Mouse (Mus musculus) liver, adult 2 months (tissue): ENCODE data around the gene Gm21970. TPM values are rescaled to one million over a fixed set of nuclear protein-coding genes. Genes with fewer than 3 reads are reported as not detected.
A peak's percentile ranks its signal among the peaks of the same experiment; 100 is the strongest.

Source experiments
- DNase-seq: peaks from one replicate; pipeline ENCODE4 v3.0.0-alpha.2; 2011; ENCODE audit warnings: low read depth, low spot score; ENCODE audit errors: extremely low read depth
- H3K27ac ChIP-seq: fragments of 200-500 bp; replicated peaks from 2 replicates; pipeline ENCODE4 v1.5.1; 2012; ENCODE audit warnings: low read depth, mild to moderate bottlenecking, control low read depth, inconsistent platforms, low read length; ENCODE audit not compliant: insufficient read depth
- H3K27me3 ChIP-seq: fragments of 200-500 bp; 2 replicates; pipeline ENCODE4 v1.6.1; 2012; ENCODE audit warnings: mild to moderate bottlenecking, moderate library complexity, low read length, inconsistent platforms; ENCODE audit not compliant: control insufficient read depth, insufficient read depth
- H3K36me3 ChIP-seq: fragments of 200-500 bp; 2 replicates; pipeline ENCODE4 v1.6.1; 2012; ENCODE audit warnings: low read length, inconsistent platforms; ENCODE audit not compliant: control insufficient read depth, insufficient read depth
- H3K4me1 ChIP-seq: fragments of 200-500 bp; 2 replicates; pipeline ENCODE4 v1.6.1; 2011; ENCODE audit warnings: low read length; ENCODE audit not compliant: control insufficient read depth, insufficient read depth
- H3K4me3 ChIP-seq: fragments of 200-500 bp; 2 replicates; pipeline ENCODE4 v1.5.1; 2011; ENCODE audit warnings: low read depth, mild to moderate bottlenecking, control low read depth, low read length, moderate library complexity; ENCODE audit not compliant: insufficient read depth
- H3K79me2 ChIP-seq: fragments of 200-500 bp; 2 replicates; pipeline ENCODE4 v1.6.1; 2012; ENCODE audit warnings: inconsistent platforms, mild to moderate bottlenecking, low read length, moderate library complexity; ENCODE audit not compliant: control insufficient read depth, insufficient read depth
- H3K9ac ChIP-seq: fragments of 200-500 bp; 2 replicates; pipeline ENCODE4 v1.6.1; 2012; ENCODE audit warnings: low read depth, mild to moderate bottlenecking, control low read depth, inconsistent platforms, low read length
- CTCF ChIP-seq: fragments of 200-500 bp; IDR thresholded peaks from 2 replicates; pipeline ENCODE4 v1.5.1; 2011; ENCODE audit warnings: low read depth, low read length, control low read depth
- POLR2A ChIP-seq: fragments of 200-500 bp; IDR thresholded peaks from 2 replicates; pipeline ENCODE4 v1.6.1; 2011; ENCODE audit warnings: low read length, control low read depth; ENCODE audit not compliant: insufficient read depth; ENCODE audit errors: extremely low read depth
- WGBS: fragments of 180-500 bp; shearing (Covaris S2); methylation state at CpG from one replicate; pipeline ENCODE4 v1.1.7; 2018; 5-methylcytosine and 5-hydroxymethylcytosine counted together
- polyA plus RNA-seq: library from polyadenylated mRNA; depleted of rRNA; stranded (reverse); fragments of >200 nt; gene quantifications from 2 replicates; pipeline ENCODE4 v1.2.3, GENCODE M21; 2012
- total RNA-seq: library from RNA; depleted of rRNA; stranded (reverse); fragments of >200 nt; gene quantifications from 2 replicates; pipeline ENCODE4 v1.2.3, GENCODE M21; 2014

Gene Gm21970
- total and polyA plus RNA-seq, 2 experiments: 0.83 TPM; not detected in 1

DNA sequence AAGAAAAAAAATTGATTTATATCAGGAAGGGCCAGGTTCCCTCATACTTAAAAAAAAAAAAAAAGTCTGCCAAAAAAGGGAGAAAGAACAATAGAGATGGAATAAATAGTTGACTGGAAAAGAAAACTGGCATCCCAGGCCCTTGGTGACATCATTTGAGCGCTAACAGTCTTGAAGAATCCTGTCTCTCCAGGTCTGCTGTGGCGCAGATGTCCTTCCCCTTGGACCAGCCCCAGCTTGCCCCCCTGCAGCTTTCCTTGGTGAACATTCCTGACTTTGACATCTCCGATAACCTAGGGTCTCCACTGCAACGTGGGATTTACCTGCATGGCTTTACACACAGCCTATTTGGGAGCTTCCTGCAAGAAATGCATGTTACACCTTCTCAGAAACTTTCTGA is 9.9 kb upstream of the Gm21970 start:
- H3K4me1 ChIP-seq: peaks cover 37% of the 10 kb centered on the region
- TF ChIP-seq POLR2A: no peak
- TF ChIP-seq CTCF: no peak
- H3K27me3 ChIP-seq: no peaks in the 10 kb centered on the region
- no peak overlapping the region for H3K4me3 ChIP-seq
- H3K79me2 ChIP-seq: peaks cover 37% of the 10 kb centered on the region
- WGBS: 86% methylated on average over 4 of the region's 4 CpGs
- H3K27ac ChIP-seq: 0 out of 2 replicates have a peak overlapping the region, but pooled peaks have one; percentile 7
- no peak overlapping the region for H3K9ac ChIP-seq
- DNase-seq: no peak
- H3K36me3 ChIP-seq: peaks cover 8% of the 10 kb centered on the region; the same call in 1 of the 2 replicates

DNA sequence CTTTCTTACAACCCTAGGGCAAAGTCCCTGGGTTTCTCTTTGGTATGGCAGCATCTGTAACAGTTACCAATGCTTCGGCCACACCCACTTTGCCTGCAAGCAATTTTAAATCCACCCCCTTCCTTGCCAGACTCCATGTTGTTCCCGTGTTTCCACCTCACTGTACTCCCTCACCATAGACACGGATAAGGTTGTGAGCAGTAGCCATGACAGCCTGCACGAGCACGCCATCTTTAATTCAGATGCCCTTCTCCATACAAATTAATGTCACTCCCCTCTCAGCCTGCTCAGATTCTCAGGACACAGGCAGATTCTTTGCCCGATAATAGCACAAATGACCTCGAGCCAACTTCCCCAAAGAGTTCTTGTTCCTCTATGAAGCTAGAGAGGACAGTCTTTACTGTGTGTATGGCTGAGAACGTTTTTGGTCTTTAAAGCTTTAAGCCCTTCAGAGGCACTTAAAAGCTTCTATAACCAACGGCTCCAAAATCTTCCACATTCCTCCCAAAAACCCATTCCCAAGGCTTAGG is 9.2 kb upstream of the Gm21970 start:
- no peak overlapping the region for H3K9ac ChIP-seq
- peaks cover 11% of the 10 kb centered on the region for H3K36me3 ChIP-seq
- H3K4me3 ChIP-seq: no peak overlapping the region
- 82% methylated on average over 9 of the region's 9 CpGs for WGBS
- H3K27ac ChIP-seq: 0 out of 2 replicates have a peak overlapping the region, but pooled peaks have one; percentile 20
- peak; percentile 36 for DNase-seq
- no peaks in the 10 kb centered on the region for H3K27me3 ChIP-seq
- TF ChIP-seq POLR2A (no peak), CTCF (no peak)
- H3K4me1 ChIP-seq: peaks cover 44% of the 10 kb centered on the region
- H3K79me2 ChIP-seq: peaks cover 34% of the 10 kb centered on the region

DNA sequence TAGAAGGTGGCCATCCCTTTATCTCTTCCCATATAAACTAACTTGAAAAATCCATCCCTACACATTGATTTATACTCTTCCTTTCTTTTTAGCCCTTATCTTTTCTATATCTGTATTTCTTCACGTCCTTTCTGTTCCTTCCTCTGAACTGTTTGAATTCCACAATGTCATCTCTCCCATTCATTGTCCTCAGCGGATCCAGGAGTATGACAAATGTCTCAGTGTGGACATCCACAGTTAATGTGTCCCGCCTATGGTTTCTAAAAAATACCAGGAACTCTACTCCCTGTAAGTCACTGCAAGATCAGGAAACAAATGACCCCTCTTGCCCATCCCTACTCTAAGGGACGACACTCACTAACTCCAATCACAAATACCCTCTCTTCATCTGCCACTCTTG is 7.3 kb upstream of the Gm21970 start:
- 73% methylated on average over 4 of the region's 4 CpGs for WGBS
- Histone ChIP-seq H3K27me3 (no peaks in the 10 kb centered on the region), H3K79me2 (peaks cover 24% of the 10 kb centered on the region), H3K4me1 (peaks cover 33% of the 10 kb centered on the region), H3K9ac (no peak overlapping the region), H3K4me3 (no peak overlapping the region), H3K27ac (no peak overlapping the region), H3K36me3 (peaks cover 24% of the 10 kb centered on the region)
- no peak for TF ChIP-seq CTCF
- no peak for TF ChIP-seq POLR2A
- DNase-seq: no peak

DNA sequence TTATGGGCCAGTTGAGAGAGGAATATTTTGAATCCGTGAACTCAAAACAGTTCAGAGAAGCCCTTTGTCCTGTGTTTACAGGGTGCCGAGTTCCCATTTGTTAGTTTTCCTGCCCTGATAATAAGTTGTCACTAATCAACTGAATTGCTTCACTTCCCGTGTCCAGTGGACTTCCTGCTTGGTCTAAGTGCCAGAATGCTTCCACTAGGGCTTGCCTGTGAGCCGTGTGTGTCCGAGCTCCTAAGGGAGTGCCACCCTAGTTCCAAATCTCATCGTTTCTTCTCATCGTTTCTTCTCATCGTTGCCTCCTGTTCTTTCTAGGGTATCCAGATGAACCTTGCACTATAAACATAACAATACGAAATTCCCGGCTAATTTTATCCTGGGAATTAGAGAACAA is 5.9 kb upstream of the Gm21970 start:
- TF ChIP-seq POLR2A (0 out of 2 replicates have a peak, but pooled peaks have one; percentile 21), CTCF (peak; percentile 26)
- WGBS: 4% methylated on average over 10 of the region's 10 CpGs

DNA sequence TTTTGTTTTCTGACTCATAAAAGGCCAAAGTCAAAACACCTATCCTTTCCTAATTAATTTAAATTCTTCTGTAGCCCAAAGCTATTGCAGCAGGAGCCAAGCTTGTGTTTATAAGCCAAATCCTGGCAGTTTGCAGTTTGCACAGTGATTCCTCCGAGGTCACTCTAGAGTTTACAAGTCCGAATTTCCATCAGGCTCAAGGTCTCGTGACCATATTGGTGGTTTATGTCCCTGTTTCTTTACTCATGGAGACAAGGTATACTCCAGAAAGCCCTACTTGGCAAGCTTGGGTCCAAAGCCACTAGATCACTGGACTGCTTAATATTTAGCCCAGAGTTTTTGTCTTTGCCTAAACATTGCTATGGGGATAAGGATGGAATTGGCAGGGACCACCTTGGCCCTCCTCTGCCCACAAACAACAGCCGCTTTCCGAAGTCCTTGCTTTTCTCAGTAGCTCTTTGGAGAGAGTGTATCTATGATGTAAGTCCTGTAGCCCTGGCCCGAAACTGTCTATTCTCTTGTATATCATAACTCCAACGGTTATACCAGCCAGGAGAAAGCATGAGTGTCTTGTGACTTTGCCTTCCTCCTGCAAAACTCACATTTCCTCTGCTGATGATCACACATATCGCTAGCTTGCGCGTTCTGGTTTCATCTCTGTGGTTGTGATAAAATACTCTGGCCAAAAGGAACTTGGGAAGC is 5.0 kb upstream of the Gm21970 start:
- Histone ChIP-seq H3K36me3 (peaks cover 34% of the 10 kb centered on the region), H3K4me1 (peaks cover 24% of the 10 kb centered on the region), H3K27ac (peak overlapping the region; percentile 88), H3K4me3 (no peak overlapping the region), H3K27me3 (no peaks in the 10 kb centered on the region), H3K9ac (no peak overlapping the region), H3K79me2 (peaks cover 9% of the 10 kb centered on the region; the same call in 1 of the 2 replicates)
- peak; percentile 91 for DNase-seq
- 33% methylated on average over 10 of the region's 10 CpGs for WGBS
- no peak for TF ChIP-seq POLR2A
- TF ChIP-seq CTCF: no peak

More for the DNA sequence above, 5.9 kb upstream of the Gm21970 start:
- Histone ChIP-seq H3K4me1 (peaks cover 27% of the 10 kb centered on the region), H3K27ac (peak overlapping the region; percentile 88), H3K79me2 (peaks cover 14% of the 10 kb centered on the region), H3K27me3 (no peaks in the 10 kb centered on the region), H3K4me3 (no peak overlapping the region), H3K9ac (peak overlapping the region; percentile 1; the same call in 1 of the 2 replicates), H3K36me3 (peaks cover 29% of the 10 kb centered on the region)
- DNase-seq: peak; percentile 96

DNA sequence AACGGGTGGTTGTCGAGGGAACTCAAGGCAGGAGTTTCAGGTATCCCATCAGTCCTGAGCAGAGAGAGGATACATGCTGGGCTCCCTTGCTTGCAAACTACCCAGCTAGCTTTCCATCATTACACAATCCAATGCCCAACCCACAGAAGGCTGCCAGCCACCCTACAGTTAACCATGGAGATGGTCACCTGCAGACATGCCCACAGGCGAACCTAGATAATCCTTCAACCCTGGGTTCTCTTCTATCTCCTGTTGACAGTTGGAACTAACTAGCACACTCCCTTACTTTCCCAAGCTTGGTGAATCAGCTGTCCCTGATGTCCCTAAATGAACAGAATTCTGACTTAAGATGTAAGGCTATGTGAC is 4.4 kb upstream of the Gm21970 start:
- peak overlapping the region; percentile 30 for H3K27ac ChIP-seq
- DNase-seq: no peak
- H3K9ac ChIP-seq: no peak overlapping the region
- TF ChIP-seq POLR2A (no peak), CTCF (no peak)
- 69% methylated on average over 3 of the region's 3 CpGs for WGBS
- no peak overlapping the region for H3K4me3 ChIP-seq
- H3K27me3 ChIP-seq: no peaks in the 10 kb centered on the region
- H3K4me1 ChIP-seq: peaks cover 20% of the 10 kb centered on the region
- peaks cover 3% of the 10 kb centered on the region; the same call in 1 of the 2 replicates for H3K79me2 ChIP-seq
- peaks cover 37% of the 10 kb centered on the region for H3K36me3 ChIP-seq
